Mouse (Mus musculus) forebrain, embryonic 16.5 days (tissue): ENCODE measurements around the gene 9530068E07Rik. TPM values are rescaled to one million over a fixed set of nuclear protein-coding genes. Genes with fewer than 3 reads are reported as not detected.

ENCODE experiments used
- polyA plus RNA-seq: library from polyadenylated mRNA; unstranded; fragments of >200 nt; fragmentation: Nextera tagmentation; extraction: Ambion mirVana; gene quantifications from 2 replicates; pipeline ENCODE4 v1.2.1, GENCODE M21; 2015

Gene 9530068E07Rik
- polyA plus RNA-seq, 1 experiment from 2014 or later, result 116 TPM

Other genes with a start within 250 kb of the 9530068E07Rik start
- not detected in 2 replicates for gene Olfr1371, start 182.4 kb upstream of the 9530068E07Rik start, polyA plus RNA-seq
- gene Skp1a, start 164.4 kb upstream of the 9530068E07Rik start, polyA plus RNA-seq, result 1,143 and 1,208 TPM in 2 replicates
- gene Tcf7, start 113.4 kb upstream of the 9530068E07Rik start, polyA plus RNA-seq, result 2.7 and 4.8 TPM in 2 replicates
- 329 and 341 TPM in 2 replicates for gene Vdac1, start 35.6 kb upstream of the 9530068E07Rik start, polyA plus RNA-seq